Mouse (Mus musculus): ENCODE results near the gene Ptpn4. TPM values are rescaled to one million over a fixed set of nuclear protein-coding genes. Genes with fewer than 3 reads are reported as not detected.

Gene Ptpn4
- polyA plus RNA-seq, 1 experiment = 1.6 TPM

DNA sequence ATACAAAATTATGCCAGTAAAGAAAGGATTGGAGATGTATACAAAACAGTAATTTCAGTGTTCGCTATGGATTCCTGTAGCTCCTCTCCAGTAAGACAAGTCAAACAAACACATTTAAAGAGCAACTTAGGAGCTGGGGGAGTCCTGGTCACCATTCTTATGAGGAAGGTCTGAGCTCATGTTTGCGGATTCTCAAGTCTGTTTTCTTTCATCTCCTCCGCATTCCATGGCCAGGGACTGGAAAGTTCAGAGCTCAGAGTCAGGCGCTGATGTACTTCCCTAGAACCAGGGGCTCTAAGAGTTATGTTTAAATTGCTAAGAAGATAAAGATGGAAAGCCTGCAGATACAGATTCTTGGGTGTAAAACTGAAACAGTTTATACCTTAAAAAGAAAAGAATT, 210.6 kb downstream of the Ptpn4 start:
- TF ChIP-seq GATA1 (IDR thresholded peaks at IDR 0.05; ENCODE audit: borderline replicate concordance, low read length) (no peak), FLI1 (IDR thresholded peaks at IDR 0.05; ENCODE audit: low read length) (no peak)
- no peaks in the 10 kb centered on the region for H3K4me1 ChIP-seq
- H3K4me3 ChIP-seq (replicated peaks) = no peak overlapping the region
- H3K27me3 ChIP-seq (replicated peaks) = no peaks in the 10 kb centered on the region
- no peaks in the 10 kb centered on the region for H3K36me3 ChIP-seq (replicated peaks; ENCODE audit: low read length)
- H3K9me3 ChIP-seq = no peaks in the 10 kb centered on the region

DNA sequence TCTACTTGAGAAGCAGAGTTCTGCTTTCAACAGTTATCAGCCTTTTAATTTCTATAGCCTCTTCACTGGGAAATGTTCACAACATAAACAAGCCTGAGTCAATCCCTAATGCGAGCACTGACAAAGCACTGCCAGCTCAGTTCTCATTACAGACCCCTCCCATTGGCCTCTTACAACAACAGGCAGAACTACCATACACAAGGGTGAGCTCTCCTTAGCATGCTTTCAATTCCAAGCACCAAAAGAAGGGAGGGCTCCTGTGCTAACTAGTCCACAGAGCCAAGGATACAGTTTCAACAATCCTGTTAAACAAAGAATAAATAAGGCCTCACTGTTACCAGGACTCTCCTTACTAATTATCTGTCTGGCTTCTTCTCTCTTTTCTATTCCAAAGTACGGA, 213.0 kb downstream of the Ptpn4 start:
- H3K9me3 ChIP-seq = no peaks in the 10 kb centered on the region
- no peak for TF ChIP-seq FLI1 (IDR thresholded peaks at IDR 0.05; ENCODE audit: low read length)
- TF ChIP-seq GATA1 (IDR thresholded peaks at IDR 0.05; ENCODE audit: borderline replicate concordance, low read length) = no peak
- H3K4me1 ChIP-seq = no peaks in the 10 kb centered on the region
- no peaks in the 10 kb centered on the region for H3K27me3 ChIP-seq (replicated peaks)
- H3K36me3 ChIP-seq (replicated peaks; ENCODE audit: low read length) = no peaks in the 10 kb centered on the region
- no peak overlapping the region for H3K4me3 ChIP-seq (replicated peaks)

DNA sequence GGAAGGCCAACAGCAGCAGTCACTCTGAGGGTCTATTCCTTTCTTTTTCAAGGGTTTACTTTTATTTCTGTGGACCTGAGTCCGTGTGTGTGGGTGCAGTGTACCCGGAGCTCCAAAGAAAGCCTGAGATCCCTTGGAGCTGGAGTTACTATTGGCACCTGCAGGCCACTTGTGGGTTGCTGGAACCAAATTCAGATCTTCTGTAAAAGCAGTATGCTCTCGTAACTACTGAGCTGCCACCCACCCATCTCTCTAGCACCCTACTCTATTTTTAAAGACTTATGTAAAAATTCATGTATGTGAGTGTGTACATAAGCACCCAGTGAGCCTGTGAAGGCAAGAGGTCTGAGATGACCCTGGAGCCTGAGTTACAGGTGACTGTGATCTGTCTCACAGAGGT, 232.0 kb downstream of the Ptpn4 start:
- no peaks in the 10 kb centered on the region for H3K36me3 ChIP-seq (replicated peaks; ENCODE audit: low read length)
- no peaks in the 10 kb centered on the region for H3K4me1 ChIP-seq
- H3K27me3 ChIP-seq (replicated peaks) = no peaks in the 10 kb centered on the region
- H3K9me3 ChIP-seq = no peaks in the 10 kb centered on the region
- no peak overlapping the region for H3K4me3 ChIP-seq (replicated peaks)
- TF ChIP-seq GATA1 (IDR thresholded peaks at IDR 0.05; ENCODE audit: borderline replicate concordance, low read length) (no peak), FLI1 (IDR thresholded peaks at IDR 0.05; ENCODE audit: low read length) (no peak)

Other genes starting within 250 kb of the Ptpn4 start
- 0.08 TPM in 1 of 2 replicates, not detected in the other for gene Epb41l5, start 188.6 kb downstream of the Ptpn4 start, polyA plus RNA-seq (2012; ENCODE audit: insufficient read depth, low replicate concordance)
- gene Tmem177, start 75.6 kb upstream of the Ptpn4 start, polyA plus RNA-seq (2012; ENCODE audit: insufficient read depth, low replicate concordance) = 0.02 TPM in 1 of 2 replicates, not detected in the other
- not detected in 2 replicates for gene Cfap221, start 159.6 kb upstream of the Ptpn4 start, polyA plus RNA-seq (2012; ENCODE audit: insufficient read depth, low replicate concordance)
- not detected in 2 replicates for gene Sctr, start 169.3 kb upstream of the Ptpn4 start, polyA plus RNA-seq (2012; ENCODE audit: insufficient read depth, low replicate concordance)
- gene Tmem37, start 236.5 kb upstream of the Ptpn4 start, polyA plus RNA-seq (2012; ENCODE audit: insufficient read depth, low replicate concordance) = 4.5 and 4.6 TPM in 2 replicates

All from megakaryocyte, embryonic 14.5 days (primary cell).